Mouse (Mus musculus) hindlimb bud, embryonic 11.5 days (tissue): ENCODE data around the gene Stip1.
"Not testable (repeated sequence)": the region's sequence is repeated elsewhere in the genome, so short reads cannot be mapped to it uniquely, and the experiment has no call there.

Source experiments
- DNase-seq: peaks from one replicate; pipeline ENCODE4 v3.0.0-alpha.2; 2012; ENCODE audit warnings: low read depth, low spot score; ENCODE audit errors: extremely low spot score

Gene Stip1

GRCm38 (mm10) chr19:7017541-7018457, 22.0 kb downstream of the Stip1 start:
- DNase-seq = no peak

GRCm38 (mm10) chr19:7014481-7015135, 25.2 kb downstream of the Stip1 start:
- no peak for DNase-seq

- DNase-seq = no peak
Measured at GRCm38 (mm10) chr19:7013984-7014383, 25.8 kb downstream of the Stip1 start.

- DNase-seq = no peak
Measured at GRCm38 (mm10) chr19:7012426-7012825, 27.3 kb downstream of the Stip1 start.

GRCm38 (mm10) chr19:7006892-7007593, 32.7 kb downstream of the Stip1 start:
- no peak for DNase-seq

- no peak for DNase-seq
Measured at GRCm38 (mm10) chr19:6999360-7000063, 40.3 kb downstream of the Stip1 start.

GRCm38 (mm10) chr19:6997721-6998290, 42.0 kb downstream of the Stip1 start:
- DNase-seq = no peak

GRCm38 (mm10) chr19:6996006-6996405, 43.8 kb downstream of the Stip1 start, which contains the start of the genes Nudt22 and Trpt1:
Gene Nudt22 (minus strand): TSS chr19:6996117.
Gene Trpt1 (plus strand): TSS chr19:6996131.
- DNase-seq = no peak

- DNase-seq = no peak
Measured at GRCm38 (mm10) chr19:6995255-6995991, 44.3 kb downstream of the Stip1 start.

- no peak for DNase-seq
Measured at GRCm38 (mm10) chr19:6994489-6994888, 45.3 kb downstream of the Stip1 start.

- DNase-seq = no peak
Measured at GRCm38 (mm10) chr19:6994002-6994401, 45.8 kb downstream of the Stip1 start.

- no peak for DNase-seq
Measured at GRCm38 (mm10) chr19:6993011-6993770, 46.6 kb downstream of the Stip1 start.

- DNase-seq = peak; percentile 86
Measured at GRCm38 (mm10) chr19:6992011-6992858, 47.5 kb downstream of the Stip1 start, which contains the start of gene Dnajc4. Gene Dnajc4 (minus strand): TSS chr19:6992572.

- not testable (repeated sequence) for DNase-seq
Measured at GRCm38 (mm10) chr19:6991166-6991565, 48.6 kb downstream of the Stip1 start.

- DNase-seq = no peak
Measured at GRCm38 (mm10) chr19:6990712-6991111, 49.1 kb downstream of the Stip1 start.

- no peak for DNase-seq
Measured at GRCm38 (mm10) chr19:6989251-6989650, 50.5 kb downstream of the Stip1 start.

- DNase-seq = no peak
Measured at GRCm38 (mm10) chr19:6987904-6988285, 51.9 kb downstream of the Stip1 start.
